Mouse (Mus musculus) liver, embryonic 14.5 days (tissue): Measurements from ENCODE around the gene Sugct.

ENCODE experiments used
- CTCF ChIP-seq: IDR thresholded peaks from 2 replicates; pipeline ENCODE4 v1.5.1; 2016; ENCODE audit warnings: antibody characterized with exemption, low read depth, control low read depth
- EP300 ChIP-seq: IDR thresholded peaks from 2 replicates; pipeline ENCODE4 v1.6.1; 2016; ENCODE audit warnings: antibody characterized with exemption, low read depth

DNA sequence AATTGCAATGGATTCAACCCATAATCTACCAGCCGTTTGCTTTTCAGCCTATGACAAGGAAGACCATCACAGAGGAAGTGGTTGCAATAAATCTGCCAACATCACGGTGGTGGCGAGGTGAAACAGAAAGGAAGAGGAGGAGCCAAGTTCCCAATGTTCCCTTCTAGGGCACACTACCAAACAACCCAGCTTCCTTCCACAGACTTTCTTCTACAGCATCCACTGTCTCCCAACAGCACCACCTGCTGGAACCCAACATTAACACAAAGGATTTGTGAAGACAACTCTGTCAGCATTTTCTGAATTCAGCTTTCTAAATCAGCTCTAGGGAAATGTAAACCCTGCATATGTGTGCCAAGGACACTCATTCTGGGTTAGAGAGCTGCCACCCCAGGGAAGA, 666.8 kb downstream of the Sugct start:
- peak; percentile 46 for TF ChIP-seq EP300
- TF ChIP-seq CTCF = peak; percentile 84
